Mouse (Mus musculus) intestine, postnatal 0 days (tissue): ENCODE results near the gene Pxdc1. TPM values are rescaled to one million over a fixed set of nuclear protein-coding genes. Genes with fewer than 3 reads are reported as not detected.

Experiments
- ATAC-seq: fragments of 200-750 bp; cut with Nextera tagmentation; 2 replicates; pipeline ENCODE4 v1.8.0; 2017; ENCODE audit warnings: mild to moderate bottlenecking, moderate TSS enrichment, moderate library complexity
- H3K27ac ChIP-seq: fragments of 300-500 bp; sonication (generic); 2 replicates; pipeline ENCODE4 v1.5.1; 2014; ENCODE audit warnings: mild to moderate bottlenecking, low read depth, low read length, moderate library complexity
- H3K27me3 ChIP-seq: fragments of 300-500 bp; sonication (generic); replicated peaks from 2 replicates; pipeline ENCODE4 v1.6.1; 2014; ENCODE audit warnings: low read length, mixed read lengths; ENCODE audit not compliant: control insufficient read depth, insufficient read depth
- H3K36me3 ChIP-seq: fragments of 300-500 bp; sonication (generic); 2 replicates; pipeline ENCODE4 v1.6.1; 2014; ENCODE audit warnings: mild to moderate bottlenecking, moderate library complexity; ENCODE audit not compliant: control insufficient read depth, insufficient read depth
- H3K4me1 ChIP-seq: fragments of 300-500 bp; sonication (generic); replicated peaks from 2 replicates; pipeline ENCODE4 v1.6.1; 2014; ENCODE audit warnings: antibody characterized with exemption, low read length, mixed read lengths; ENCODE audit not compliant: control insufficient read depth, insufficient read depth
- H3K4me2 ChIP-seq: fragments of 300-500 bp; sonication (generic); replicated peaks from 2 replicates; pipeline ENCODE4 v1.6.1; 2014; ENCODE audit warnings: low read depth, mild to moderate bottlenecking, moderate library complexity
- H3K4me3 ChIP-seq: fragments of 300-500 bp; sonication (generic); 2 replicates; pipeline ENCODE4 v1.5.1; 2014; ENCODE audit warnings: low read depth, low read length
- H3K9ac ChIP-seq: fragments of 300-500 bp; sonication (generic); 2 replicates; pipeline ENCODE4 v1.6.1; 2014; ENCODE audit warnings: mild to moderate bottlenecking, low read depth, low read length
- H3K9me3 ChIP-seq: fragments of 300-500 bp; sonication (generic); 2 replicates; pipeline ENCODE4 v1.6.1; 2016; ENCODE audit warnings: mixed run types; ENCODE audit not compliant: control insufficient read depth
- CTCF ChIP-seq: sonication (generic); IDR thresholded peaks from 2 replicates; pipeline ENCODE4 v1.5.1; 2016; ENCODE audit warnings: low read depth, mild to moderate bottlenecking, control low read depth, antibody characterized with exemption, moderate library complexity
- WGBS: fragments of 180-500 bp; shearing (Covaris S2); extraction: QIAGEN DNeasy Blood & Tissue Kit; methylation state at CpG from one replicate; pipeline ENCODE4 v1.1.7; 2014; 5-methylcytosine and 5-hydroxymethylcytosine counted together
- polyA plus RNA-seq: library from polyadenylated mRNA; unstranded; fragments of >200 nt; fragmentation: Nextera tagmentation; extraction: Ambion mirVana; gene quantifications from 2 replicates; pipeline ENCODE4 v1.2.1, GENCODE M21; 2015

The Pxdc1 gene
- polyA plus RNA-seq, 1 experiment from 2014 or later, result 80.4 TPM

- Histone ChIP-seq H3K9me3 (no peaks in the 10 kb centered on the region), H3K4me1 (peaks cover 3% of the 10 kb centered on the region; the same call in 1 of the 2 replicates), H3K36me3 (no peaks in the 10 kb centered on the region), H3K4me2 (peak overlapping the region; percentile 89), H3K9ac (peak overlapping the region; percentile 82), H3K4me3 (peak overlapping the region; percentile 75), H3K27me3 (no peaks in the 10 kb centered on the region), H3K27ac (peak overlapping the region; percentile 97)
- ATAC-seq, result peak; percentile 88
- peak; percentile 71 for TF ChIP-seq CTCF
- under 1% methylated on average over 98 of the region's 105 CpGs for WGBS
These were observed 689 bp downstream of the Pxdc1 start for GRCm38 (mm10) chr13:34652353-34653241.

GRCm38 (mm10) chr13:34652016-34652352 is 1.3 kb downstream of the Pxdc1 start:
- under 1% methylated on average over 35 of the region's 35 CpGs for WGBS
- TF ChIP-seq CTCF, result no peak
- Histone ChIP-seq H3K27ac (peak overlapping the region; percentile 97), H3K27me3 (no peaks in the 10 kb centered on the region), H3K9ac (peak overlapping the region; percentile 82), H3K4me1 (peaks cover 6% of the 10 kb centered on the region; the same call in 1 of the 2 replicates), H3K4me3 (peak overlapping the region; percentile 75), H3K36me3 (no peaks in the 10 kb centered on the region; the same call in 1 of the 2 replicates), H3K4me2 (peak overlapping the region; percentile 89), H3K9me3 (no peaks in the 10 kb centered on the region)
- no peak for ATAC-seq

- no peaks in the 10 kb centered on the region for H3K27me3 ChIP-seq
- no peaks in the 10 kb centered on the region; the same call in 1 of the 2 replicates for H3K36me3 ChIP-seq
- no peaks in the 10 kb centered on the region for H3K9me3 ChIP-seq
- whole genome bisulfite sequencing, result 4% methylated on average over 24 of the region's 24 CpGs
- H3K4me2 ChIP-seq, result peak overlapping the region; percentile 89
- ATAC-seq, result peak; percentile 2
- H3K9ac ChIP-seq, result peak overlapping the region; percentile 82
- H3K4me1 ChIP-seq, result peaks cover 7% of the 10 kb centered on the region; the same call in 1 of the 2 replicates
- H3K4me3 ChIP-seq, result peak overlapping the region; percentile 75
- no peak for TF ChIP-seq CTCF
- H3K27ac ChIP-seq, result peak overlapping the region; percentile 97
These were observed 1.8 kb downstream of the Pxdc1 start for GRCm38 (mm10) chr13:34651474-34651991.

- WGBS, result 21% methylated on average over 10 of the region's 10 CpGs
- TF ChIP-seq CTCF, result no peak
- peak; percentile 31 for ATAC-seq
These were observed 2.3 kb downstream of the Pxdc1 start for GRCm38 (mm10) chr13:34650953-34651352.

GRCm38 (mm10) chr13:34650371-34650770 is 2.9 kb downstream of the Pxdc1 start:
- no peak for ATAC-seq
- TF ChIP-seq CTCF, result no peak
- peak overlapping the region; percentile 75 for H3K4me3 ChIP-seq
- peaks cover 4% of the 10 kb centered on the region; the same call in 1 of the 2 replicates for H3K36me3 ChIP-seq
- 0 out of 2 replicates have a peak overlapping the region, but pooled peaks have one; percentile 97 for H3K27ac ChIP-seq
- peak overlapping the region; percentile 82; the same call in 1 of the 2 replicates for H3K9ac ChIP-seq
- no peaks in the 10 kb centered on the region for H3K9me3 ChIP-seq
- peaks cover 7% of the 10 kb centered on the region; the same call in 1 of the 2 replicates for H3K4me1 ChIP-seq
- WGBS, result 70% methylated on average over 6 of the region's 6 CpGs
- H3K27me3 ChIP-seq, result no peaks in the 10 kb centered on the region
- peak overlapping the region; percentile 89 for H3K4me2 ChIP-seq

More at GRCm38 (mm10) chr13:34650953-34651352, 2.3 kb downstream of the Pxdc1 start:
- Histone ChIP-seq H3K36me3 (no peaks in the 10 kb centered on the region; the same call in 1 of the 2 replicates), H3K9ac (peak overlapping the region; percentile 82), H3K4me2 (peak overlapping the region; percentile 89), H3K27me3 (no peaks in the 10 kb centered on the region), H3K9me3 (no peaks in the 10 kb centered on the region), H3K4me3 (peak overlapping the region; percentile 75), H3K27ac (peak overlapping the region; percentile 97), H3K4me1 (peaks cover 7% of the 10 kb centered on the region; the same call in 1 of the 2 replicates)

GRCm38 (mm10) chr13:34647751-34648150 is 5.5 kb downstream of the Pxdc1 start:
- 65% methylated on average over 4 of the region's 4 CpGs for WGBS
- no peak overlapping the region; the same call in 1 of the 2 replicates for H3K27ac ChIP-seq
- H3K27me3 ChIP-seq, result no peaks in the 10 kb centered on the region
- no peaks in the 10 kb centered on the region for H3K9me3 ChIP-seq
- H3K4me2 ChIP-seq, result peak overlapping the region; percentile 89
- no peak overlapping the region for H3K9ac ChIP-seq
- no peak overlapping the region for H3K4me3 ChIP-seq
- ATAC-seq, result no peak
- peaks cover 4% of the 10 kb centered on the region; the same call in 1 of the 2 replicates for H3K4me1 ChIP-seq
- TF ChIP-seq CTCF, result no peak
- peaks cover 11% of the 10 kb centered on the region; the same call in 1 of the 2 replicates for H3K36me3 ChIP-seq
